8 mouse cellular contexts compared by ENCODE assay signal in the genomic region with DNA sequence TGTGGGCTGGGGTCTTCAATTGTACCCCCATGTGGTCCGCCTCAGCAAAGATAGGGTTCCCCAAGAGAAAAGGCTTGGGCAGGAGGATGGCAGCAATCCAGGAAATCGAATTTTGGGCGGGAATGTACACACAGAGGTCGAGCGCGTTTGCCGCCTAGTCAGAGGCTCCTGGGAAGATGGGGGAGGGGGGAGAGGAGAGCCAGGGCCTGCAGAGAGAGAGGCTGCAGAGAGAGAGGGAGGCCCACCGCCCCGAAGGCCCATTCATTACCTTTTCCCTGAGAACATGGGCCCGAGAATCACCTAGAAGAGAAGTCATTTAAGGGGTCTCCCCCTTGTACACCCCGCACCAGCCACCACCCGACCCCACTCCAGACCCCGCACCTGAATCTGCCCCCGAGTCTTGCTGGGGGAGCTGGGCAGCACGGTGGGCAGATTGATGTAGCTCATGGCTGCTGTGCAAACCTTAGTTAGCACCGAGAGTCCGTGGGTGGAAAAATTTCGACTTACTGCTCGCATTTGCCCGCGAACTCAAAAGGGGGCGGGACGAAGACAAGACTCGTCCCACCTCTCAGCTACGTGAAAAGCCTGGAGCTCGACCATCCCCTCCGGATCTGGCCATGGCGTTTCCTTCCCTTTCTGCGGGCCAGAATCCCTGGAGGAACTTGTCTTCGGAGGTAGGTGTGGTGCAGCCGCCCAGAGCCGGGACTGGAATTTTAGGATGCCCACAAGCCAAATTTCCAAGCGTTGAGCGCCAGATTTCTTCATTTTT. TPM values are rescaled to one million over a fixed set of nuclear protein-coding genes. Genes with fewer than 3 reads are reported as not detected.
A peak's percentile ranks its signal among the peaks of the same experiment; 100 is the strongest.
DNase-seq lines count a peak whose midpoint lies in the region; ATAC-seq and TF ChIP-seq lines count a peak whose summit lies in the region.

Gene Afmid (plus strand): TSS at position 592 of the 769 bp plus-strand sequence.
Gene Tk1 (minus strand): TSS at position 760 of the 769 bp plus-strand sequence.

- H3K27ac ChIP-seq in bone marrow macrophage, adult 2 months (ENCODE audit: insufficient read depth, low read depth, low read length): peak within 1 kb of the TSS; percentile 82
- H3K27ac ChIP-seq in forebrain, embryonic 16.5 days (ENCODE audit: low read length): peak within 1 kb of the TSS; percentile 47
- peak within 1 kb of the TSS; percentile 75 for H3K27ac ChIP-seq in hindbrain, embryonic 12.5 days
- peak within 1 kb of the TSS; percentile 94 for H3K27ac ChIP-seq in limb, embryonic 13.5 days
- H3K27ac ChIP-seq in midbrain, embryonic 13.5 days: peak within 1 kb of the TSS; percentile 74
- H3K27ac ChIP-seq in stomach, embryonic 15.5 days: peak within 1 kb of the TSS; percentile 95

- H3K27me3 ChIP-seq in forebrain, embryonic 16.5 days (replicated peaks; ENCODE audit: control insufficient read depth, insufficient read depth, low read length): no peaks in the 10 kb centered on the region
- no peaks in the 10 kb centered on the region for H3K27me3 ChIP-seq in hindbrain, embryonic 12.5 days
- H3K27me3 ChIP-seq in limb, embryonic 13.5 days: no peaks in the 10 kb centered on the region
- no peaks in the 10 kb centered on the region for H3K27me3 ChIP-seq in midbrain, embryonic 13.5 days
- no peaks in the 10 kb centered on the region for H3K27me3 ChIP-seq in stomach, embryonic 15.5 days (replicated peaks)

- H3K4me2 ChIP-seq in forebrain, embryonic 16.5 days (ENCODE audit: low read length): peak within 1 kb of the TSS; percentile 76
- H3K4me2 ChIP-seq in hindbrain, embryonic 12.5 days (replicated peaks): peak within 1 kb of the TSS; percentile 90
- peak within 1 kb of the TSS; percentile 94 for H3K4me2 ChIP-seq in limb, embryonic 13.5 days (replicated peaks)
- H3K4me2 ChIP-seq in midbrain, embryonic 13.5 days (replicated peaks): peak within 1 kb of the TSS; percentile 84
- H3K4me2 ChIP-seq in stomach, embryonic 15.5 days: peak within 1 kb of the TSS; percentile 93

- TF ChIP-seq CTCF in bone marrow macrophage, adult 2 months (IDR thresholded peaks at IDR 0.05; ENCODE audit: low read depth, low read length): no peak

- H3K9me3 ChIP-seq in forebrain, embryonic 16.5 days (ENCODE audit: control insufficient read depth, low read length): no peaks in the 10 kb centered on the region
- H3K9me3 ChIP-seq in hindbrain, embryonic 12.5 days (replicated peaks): no peaks in the 10 kb centered on the region
- no peaks in the 10 kb centered on the region for H3K9me3 ChIP-seq in limb, embryonic 13.5 days
- H3K9me3 ChIP-seq in midbrain, embryonic 13.5 days: no peaks in the 10 kb centered on the region
- no peaks in the 10 kb centered on the region for H3K9me3 ChIP-seq in stomach, embryonic 15.5 days

- peaks cover 54% of the 10 kb centered on the region for H3K4me1 ChIP-seq in bone marrow macrophage, adult 2 months (ENCODE audit: control insufficient read depth, insufficient read depth, low read length)
- H3K4me1 ChIP-seq in forebrain, embryonic 16.5 days (replicated peaks; ENCODE audit: control insufficient read depth, insufficient read depth, low read length): peaks cover 31% of the 10 kb centered on the region
- H3K4me1 ChIP-seq in hindbrain, embryonic 12.5 days: peaks cover 39% of the 10 kb centered on the region
- peaks cover 74% of the 10 kb centered on the region for H3K4me1 ChIP-seq in limb, embryonic 13.5 days
- H3K4me1 ChIP-seq in midbrain, embryonic 13.5 days (replicated peaks): peaks cover 51% of the 10 kb centered on the region
- peaks cover 83% of the 10 kb centered on the region for H3K4me1 ChIP-seq in stomach, embryonic 15.5 days

- peak; percentile 80 for DNase-seq in MEL-GATA-1-ER (ENCODE audit: extremely low read depth, low read depth)

- H3K36me3 ChIP-seq in forebrain, embryonic 16.5 days (ENCODE audit: control insufficient read depth, insufficient read depth): no peaks in the 10 kb centered on the region
- H3K36me3 ChIP-seq in hindbrain, embryonic 12.5 days: peaks cover 6% of the 10 kb centered on the region; the same call in 1 of the 2 replicates
- peaks cover 29% of the 10 kb centered on the region for H3K36me3 ChIP-seq in limb, embryonic 13.5 days
- H3K36me3 ChIP-seq in midbrain, embryonic 13.5 days: 0 out of 2 replicates have a peak, but pooled peaks cover 13% of the 10 kb centered on the region
- peaks cover 11% of the 10 kb centered on the region; the same call in 1 of the 2 replicates for H3K36me3 ChIP-seq in stomach, embryonic 15.5 days

- whole genome bisulfite sequencing in forebrain, embryonic 16.5 days: under 1% methylated on average over 34 of the region's 34 CpGs
- under 1% methylated on average over 34 of the region's 34 CpGs for WGBS in hindbrain, embryonic 12.5 days
- under 1% methylated on average over 34 of the region's 34 CpGs for WGBS in limb, embryonic 13.5 days
- under 1% methylated on average over 34 of the region's 34 CpGs for WGBS in midbrain, embryonic 13.5 days
- under 1% methylated on average over 34 of the region's 34 CpGs for WGBS in stomach, embryonic 15.5 days

- peak within 1 kb of the TSS; percentile 58 for H3K4me3 ChIP-seq in bone marrow macrophage, adult 2 months (ENCODE audit: insufficient read depth, low read length)
- H3K4me3 ChIP-seq in forebrain, embryonic 16.5 days (replicated peaks; ENCODE audit: low read length): peak within 1 kb of the TSS; percentile 50
- H3K4me3 ChIP-seq in hindbrain, embryonic 12.5 days: peak within 1 kb of the TSS; percentile 46
- H3K4me3 ChIP-seq in limb, embryonic 13.5 days: peak within 1 kb of the TSS; percentile 63
- H3K4me3 ChIP-seq in midbrain, embryonic 13.5 days (replicated peaks): peak within 1 kb of the TSS; percentile 47
- H3K4me3 ChIP-seq in stomach, embryonic 15.5 days (replicated peaks): peak within 1 kb of the TSS; percentile 62

- no peak for TF ChIP-seq POLR2A in bone marrow macrophage, adult 2 months (IDR thresholded peaks at IDR 0.05; ENCODE audit: borderline replicate concordance, low read depth, low read length)

- peak; percentile 61 for ATAC-seq in forebrain, embryonic 16.5 days
- ATAC-seq in hindbrain, embryonic 12.5 days (ENCODE audit: low FRiP score): peak; percentile 64
- ATAC-seq in limb, embryonic 13.5 days (ENCODE audit: low FRiP score, low read depth): peak; percentile 75
- ATAC-seq in midbrain, embryonic 13.5 days: peak; percentile 59
- ATAC-seq in stomach, embryonic 15.5 days (ENCODE audit: insufficient read depth, low FRiP score, low read depth): peak; percentile 45; the same call in 1 of the 2 replicates
- ATAC-seq in cerebellum, adult (ENCODE audit: insufficient number of reproducible peaks, low FRiP score, low TSS enrichment): no peak

- H3K9ac ChIP-seq in forebrain, embryonic 16.5 days (replicated peaks; ENCODE audit: low read depth, low read length): peak within 1 kb of the TSS; percentile 53
- peak within 1 kb of the TSS; percentile 71 for H3K9ac ChIP-seq in hindbrain, embryonic 12.5 days
- peak within 1 kb of the TSS; percentile 82 for H3K9ac ChIP-seq in limb, embryonic 13.5 days
- H3K9ac ChIP-seq in midbrain, embryonic 13.5 days (replicated peaks): peak within 1 kb of the TSS; percentile 71
- H3K9ac ChIP-seq in stomach, embryonic 15.5 days: peak within 1 kb of the TSS; percentile 65

RNA-seq across cellular contexts. Expression of gene Afmid, which starts in this region (rescaled TPM):
- 3.5 and 9.9 TPM in 2 replicates for polyA plus RNA-seq in bone marrow macrophage, adult 2 months (2012; ENCODE audit: insufficient read depth, insufficient read length, missing spikeins)
- 5.2 and 7.1 TPM in 2 replicates for polyA plus RNA-seq in forebrain, embryonic 16.5 days (2015; fragmentation: Nextera tagmentation; extraction: Ambion mirVana)
- polyA plus RNA-seq in hindbrain, embryonic 12.5 days (2016; fragmentation: Nextera tagmentation; extraction: Ambion mirVana): 2.9 and 4.6 TPM in 2 replicates
- polyA plus RNA-seq in limb, embryonic 13.5 days (2015; fragmentation: Nextera tagmentation; extraction: Ambion mirVana): 5.6 and 6.2 TPM in 2 replicates
- polyA plus RNA-seq in midbrain, embryonic 13.5 days (2015; fragmentation: Nextera tagmentation; extraction: Ambion mirVana): 4.1 and 4.3 TPM in 2 replicates
- 7.2 and 7.4 TPM in 2 replicates for polyA plus RNA-seq in stomach, embryonic 15.5 days (2015; fragmentation: Nextera tagmentation; extraction: Ambion mirVana)

RNA-seq across cellular contexts. Expression of gene Tk1, which starts in this region (rescaled TPM):
- 56.8 and 70.1 TPM in 2 replicates for polyA plus RNA-seq in bone marrow macrophage, adult 2 months (2012; ENCODE audit: insufficient read depth, insufficient read length, missing spikeins)
- polyA plus RNA-seq in forebrain, embryonic 16.5 days (2015; fragmentation: Nextera tagmentation; extraction: Ambion mirVana): 37.5 and 39.7 TPM in 2 replicates
- 57.9 and 59.0 TPM in 2 replicates for polyA plus RNA-seq in hindbrain, embryonic 12.5 days (2016; fragmentation: Nextera tagmentation; extraction: Ambion mirVana)
- 133 and 137 TPM in 2 replicates for polyA plus RNA-seq in limb, embryonic 13.5 days (2015; fragmentation: Nextera tagmentation; extraction: Ambion mirVana)
- polyA plus RNA-seq in midbrain, embryonic 13.5 days (2015; fragmentation: Nextera tagmentation; extraction: Ambion mirVana): 34.5 and 36.2 TPM in 2 replicates
- polyA plus RNA-seq in stomach, embryonic 15.5 days (2015; fragmentation: Nextera tagmentation; extraction: Ambion mirVana): 139 and 142 TPM in 2 replicates
